Mouse (Mus musculus) CH12.LX (cell line): Measurements from ENCODE around the gene Stk36. TPM values are rescaled to one million over a fixed set of nuclear protein-coding genes. Genes with fewer than 3 reads are reported as not detected.

Experiments used
- DNase-seq: peaks from one replicate; pipeline ENCODE4 v3.0.0-alpha.2; 2013; ENCODE audit errors: extremely low read depth
- H3K27ac ChIP-seq: 2 replicates; pipeline ENCODE4 v1.5.1; 2012; ENCODE audit warnings: low read depth, mild to moderate bottlenecking, control low read depth, moderate library complexity; ENCODE audit not compliant: insufficient read depth
- H3K27me3 ChIP-seq: replicated peaks from 2 replicates; pipeline ENCODE3; 2012; ENCODE audit warnings: inconsistent platforms
- H3K36me3 ChIP-seq, 2 experiments: replicated peaks in 1 of 2; 2 replicates each; pipeline versions ENCODE3 to v1.6.1; 2012; ENCODE audit warnings: inconsistent platforms in 1 of 2, low read length in 1 of 2, mild to moderate bottlenecking in 1 of 2, mixed read lengths in 1 of 2, moderate library complexity in 1 of 2; ENCODE audit not compliant: control insufficient read depth in 1 of 2, insufficient read depth in 1 of 2
- H3K4me1 ChIP-seq, 2 experiments: 2 replicates each; pipeline ENCODE4 v1.6.1; 2012; ENCODE audit warnings: inconsistent platforms in 1 of 2, moderate library complexity in 1 of 2; ENCODE audit not compliant: insufficient read depth in 2 of 2, control insufficient read depth in 1 of 2
- H3K4me2 ChIP-seq: 2 replicates; pipeline ENCODE4 v1.6.1; 2012; ENCODE audit warnings: low read depth, mild to moderate bottlenecking, control low read depth; ENCODE audit not compliant: poor library complexity, insufficient read depth, severe bottlenecking
- H3K4me3 ChIP-seq, 3 experiments: fragments of 150-350 bp in 1 of 3; sonication (generic) in 1 of 3; replicated peaks in 1 of 3; 2 replicates each; pipeline versions ENCODE3 to v1.5.1; 2011 to 2012; ENCODE audit warnings: low read depth in 2 of 3, low read length in 2 of 3, mild to moderate bottlenecking in 2 of 3, moderate library complexity in 2 of 3, control low read depth in 1 of 3, improper control_type of control experiment in 1 of 3, inconsistent platforms in 1 of 3, mixed read lengths in 1 of 3; ENCODE audit not compliant: poor library complexity in 1 of 3
- H3K79me2 ChIP-seq: replicated peaks from 2 replicates; pipeline ENCODE4 v1.6.1; 2012; ENCODE audit warnings: mild to moderate bottlenecking, moderate library complexity; ENCODE audit not compliant: control insufficient read depth, poor library complexity, insufficient read depth, severe bottlenecking; ENCODE audit errors: extremely low read depth
- H3K9ac ChIP-seq: 2 replicates; pipeline ENCODE4 v1.6.1; 2012; ENCODE audit warnings: low read depth, mild to moderate bottlenecking, control low read depth, moderate library complexity; ENCODE audit not compliant: insufficient read depth
- H3K9me3 ChIP-seq: replicated peaks from 2 replicates; pipeline ENCODE3; 2012; ENCODE audit warnings: low read length, inconsistent platforms, mixed read lengths
- EP300 ChIP-seq: IDR thresholded peaks from 2 replicates; pipeline ENCODE4 v1.6.1; 2011; ENCODE audit warnings: low read length, improper control_type of control experiment
- HCFC1 ChIP-seq: IDR thresholded peaks from 2 replicates; pipeline ENCODE4 v1.6.1; 2012; ENCODE audit warnings: low read depth, mild to moderate bottlenecking, inconsistent platforms, low read length, improper control_type of control experiment
- JUND ChIP-seq: conservative IDR thresholded peaks from 2 replicates; pipeline ENCODE4 v1.6.1; 2011; ENCODE audit warnings: low read depth, low read length, improper control_type of control experiment
- KAT2A ChIP-seq: IDR thresholded peaks from 2 replicates; pipeline ENCODE4 v1.6.1; 2012; ENCODE audit warnings: low read length, improper control_type of control experiment, inconsistent platforms; ENCODE audit not compliant: insufficient replicate concordance
- MAFK ChIP-seq: IDR thresholded peaks from 2 replicates; pipeline ENCODE4 v1.6.1; 2011; ENCODE audit warnings: low read length, improper control_type of control experiment; ENCODE audit not compliant: insufficient replicate concordance
- MEF2A ChIP-seq: IDR thresholded peaks from 2 replicates; pipeline ENCODE4 v1.6.1; 2014; ENCODE audit warnings: low read depth, mild to moderate bottlenecking, inconsistent platforms, low read length, improper control_type of control experiment, borderline replicate concordance
- RAD21 ChIP-seq: IDR thresholded peaks from 2 replicates; pipeline ENCODE4 v1.6.1; 2011; ENCODE audit warnings: low read depth, mild to moderate bottlenecking, low read length, improper control_type of control experiment, moderate library complexity
- SIN3A ChIP-seq: IDR thresholded peaks from 2 replicates; pipeline ENCODE4 v1.6.1; 2012; ENCODE audit warnings: low read length, improper control_type of control experiment, inconsistent platforms
- SMC3 ChIP-seq: IDR thresholded peaks from 2 replicates; pipeline ENCODE4 v1.6.1; 2011; ENCODE audit warnings: low read depth, low read length, improper control_type of control experiment
- UBTF ChIP-seq: IDR thresholded peaks from 2 replicates; pipeline ENCODE4 v1.6.1; 2012; ENCODE audit warnings: low read depth, mild to moderate bottlenecking, inconsistent platforms, low read length, improper control_type of control experiment, moderate library complexity
- USF2 ChIP-seq: conservative IDR thresholded peaks from 2 replicates; pipeline ENCODE4 v1.6.1; 2011; ENCODE audit warnings: low read depth, low read length, improper control_type of control experiment
- ZKSCAN1 ChIP-seq: IDR thresholded peaks from 2 replicates; pipeline ENCODE4 v1.6.1; 2012; ENCODE audit warnings: low read depth, inconsistent platforms, low read length, improper control_type of control experiment, borderline replicate concordance
- dilution Hi-C: fragments of 300-500 bp; cut with MboI; formaldehyde crosslinking; loops from 2 replicates; pipeline ENCODE4 v1.14.3; 2020; ENCODE audit warnings: low sequenced_read_pairs; ENCODE audit not compliant: extremely low pct_unique_long_range_greater_than_20kb, extremely low pct_ligation_motif_present
- in situ Hi-C: fragments of 300-500 bp; cut with MboI; formaldehyde crosslinking; loops from 3 replicates; pipeline ENCODE4 v1.14.3; 2019; ENCODE audit warnings: low sequenced_read_pairs, low pct_ligation_motif_present, low pct_unique_long_range_greater_than_20kb, mixed read lengths
- polyA plus RNA-seq: library from polyadenylated mRNA; unstranded; fragments of >175 nt; gene quantifications from 2 replicates; pipeline ENCODE4 v1.2.1, GENCODE M21; 2012; ENCODE audit warnings: low read depth; ENCODE audit not compliant: insufficient read length
- total RNA-seq, 2 experiments: library from RNA; depleted of rRNA; stranded (reverse); fragments of 300-350 nt in 1 of 2; fragments of >200 nt in 1 of 2; gene quantifications; 2 replicates each; pipeline ENCODE4 v1.2.3; 2012 to 2014

The Stk36 gene
- total and polyA plus RNA-seq, 3 experiments, result 0.40 to 1.8 (median 0.81) TPM

DNA sequence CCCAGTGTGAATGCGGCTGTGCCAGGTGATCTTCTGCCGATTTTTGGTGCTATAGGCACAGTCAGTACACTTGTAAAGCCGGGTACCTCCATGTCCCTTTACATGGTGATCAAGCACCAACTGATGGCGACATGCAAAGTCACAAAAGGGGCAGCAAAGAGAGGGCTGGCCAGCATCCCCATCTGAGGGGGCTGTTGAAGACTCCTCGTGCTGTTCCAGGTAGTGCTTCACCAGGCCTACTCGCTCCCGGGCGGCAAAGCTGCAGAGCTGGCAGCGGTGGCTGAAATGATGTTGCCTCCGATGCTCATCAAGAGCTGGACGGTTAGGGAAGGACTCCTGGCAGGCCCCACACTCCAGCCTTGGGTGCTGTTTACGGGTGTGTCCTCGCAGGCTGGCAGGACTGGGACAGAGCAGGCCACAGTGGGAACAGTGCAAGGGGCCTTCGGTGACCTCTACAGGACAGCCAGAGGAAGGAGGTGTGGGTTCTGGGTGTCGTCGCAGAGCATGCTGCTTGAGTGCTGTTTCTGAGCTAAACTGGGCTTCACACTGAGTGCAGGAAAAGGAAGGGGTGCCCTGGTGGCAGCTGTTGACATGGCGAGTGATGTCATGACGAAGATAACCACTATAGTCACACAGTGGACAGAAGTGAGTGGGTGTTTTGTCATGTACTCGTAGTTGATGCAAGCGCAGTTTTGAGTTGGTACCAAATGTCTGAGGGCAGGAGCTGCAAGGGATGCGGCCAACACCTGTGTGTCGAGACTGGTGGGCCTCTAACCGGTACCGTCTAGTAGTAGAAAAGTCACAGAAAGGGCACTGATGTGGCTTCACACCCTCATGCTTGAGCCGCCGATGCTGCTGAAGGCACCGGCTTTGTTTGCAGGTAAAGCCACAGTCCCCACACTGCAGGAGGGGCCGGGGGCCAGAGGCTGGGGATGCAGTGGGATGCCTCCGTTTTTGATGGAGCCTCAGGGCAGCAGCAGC is 31.2 kb upstream of the Stk36 start:
- no peak overlapping the region for H3K9ac ChIP-seq
- H3K4me2 ChIP-seq, result no peak overlapping the region
- no peak for DNase-seq
- in situ Hi-C loops (no loop called here), dilution Hi-C loops (no loop called here)
- H3K27ac ChIP-seq, result no peak overlapping the region
- no peaks in the 10 kb centered on the region for H3K27me3 ChIP-seq
- H3K4me1 ChIP-seq, result no peaks in the 10 kb centered on the region
- TF ChIP-seq EP300, result no peak
- TF ChIP-seq KAT2A, result no peak
- no peak for TF ChIP-seq USF2
- no peak for TF ChIP-seq HCFC1
- no peak for TF ChIP-seq MAFK
- no peak for TF ChIP-seq SMC3
- no peak for TF ChIP-seq SIN3A
- TF ChIP-seq UBTF, result no peak
- no peak for TF ChIP-seq JUND
- TF ChIP-seq RAD21, result no peak
- no peak for TF ChIP-seq MEF2A
- TF ChIP-seq ZKSCAN1, result no peak
- TF ChIP-seq, all 38 proteins: peak for 0
- Histone ChIP-seq H3K36me3 (peaks cover 88 to 95% of the 10 kb centered on the region in 2 experiments), H3K9me3 (no peaks in the 10 kb centered on the region), H3K4me3 (no peak overlapping the region), H3K79me2 (peaks cover 10% of the 10 kb centered on the region)

DNA sequence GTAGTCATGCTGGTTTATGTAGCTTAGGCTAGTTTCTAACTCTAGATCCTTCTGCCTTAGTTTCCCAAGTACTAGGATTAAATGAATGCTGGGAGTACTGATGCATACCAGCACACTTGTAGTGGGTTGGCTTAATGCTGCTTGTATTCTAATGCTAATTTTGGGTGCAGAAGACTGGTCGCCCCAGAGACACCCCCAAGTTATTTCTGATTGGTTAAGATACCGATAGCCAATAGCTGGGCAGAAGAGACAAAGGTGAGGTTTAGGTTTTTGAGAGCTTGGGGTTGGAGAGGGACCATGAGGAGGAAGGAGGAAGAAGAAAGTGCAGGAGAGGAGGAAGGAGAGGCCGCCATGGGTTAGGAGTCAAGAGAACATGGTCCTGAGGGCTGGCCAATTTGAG is 18.6 kb upstream of the Stk36 start:
- in situ Hi-C loops (no loop called here), dilution Hi-C loops (no loop called here)
- Histone ChIP-seq H3K9me3 (no peaks in the 10 kb centered on the region), H3K79me2 (peaks cover 39% of the 10 kb centered on the region), H3K4me1 (peaks cover 5 to 26% of the 10 kb centered on the region in 2 experiments), H3K27ac (no peak overlapping the region), H3K4me2 (no peak overlapping the region), H3K36me3 (peaks cover 34 to 67% of the 10 kb centered on the region in 2 experiments), H3K4me3 (no peak overlapping the region), H3K27me3 (no peaks in the 10 kb centered on the region), H3K9ac (no peak overlapping the region)
- DNase-seq, result no peak
- TF ChIP-seq HCFC1, result no peak
- no peak for TF ChIP-seq UBTF
- no peak for TF ChIP-seq KAT2A
